Mouse (Mus musculus): ENCODE measurements around the gene Emc10. TPM values are rescaled to one million over a fixed set of nuclear protein-coding genes. Genes with fewer than 3 reads are reported as not detected.

Emc10 gene
- polyA plus RNA-seq, 1 experiment from 2014 or later: 133 TPM

DNA sequence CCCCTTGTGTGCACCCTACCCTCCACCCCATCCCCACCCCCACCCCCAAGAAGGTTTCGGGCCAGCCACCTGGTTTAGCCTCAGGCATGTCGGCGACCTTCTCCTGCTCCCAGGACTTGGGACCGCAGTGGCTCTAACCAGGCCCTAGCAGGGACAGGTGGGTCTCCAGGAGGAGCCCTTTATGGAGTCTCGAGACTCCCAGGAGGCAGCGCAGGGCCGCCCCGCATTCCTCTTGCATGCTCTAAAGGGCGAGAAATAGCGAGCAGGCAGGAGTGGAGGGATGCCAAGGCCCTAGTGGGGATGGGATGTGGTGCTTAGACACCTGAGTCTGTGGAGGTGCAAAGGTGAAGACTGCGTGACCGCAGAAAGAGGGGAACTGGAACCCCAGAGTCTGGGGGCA is 28.2 kb upstream of the Emc10 start, which contains the start of gene Mybpc2:
Gene Mybpc2, minus strand, starts transcription at position 155 of the 400 bp plus-strand sequence.
- TF ChIP-seq CTCF (IDR thresholded peaks at IDR 0.05; ENCODE audit: low read depth): no peak
- 25% methylated on average over 12 of the region's 12 CpGs for WGBS
- Histone ChIP-seq H3K9ac (peak within 1 kb of the TSS; percentile 33; the same call in 1 of the 2 replicates), H3K4me2 (peak within 1 kb of the TSS; percentile 45), H3K27ac (ENCODE audit: low read depth) (no peak within 1 kb of the TSS), H3K36me3 (ENCODE audit: insufficient read depth) (no peaks in the 10 kb centered on the region), H3K4me3 (ENCODE audit: low read depth, low read length) (peak within 1 kb of the TSS; percentile 4; the same call in 1 of the 2 replicates), H3K4me1 (ENCODE audit: insufficient read depth) (0 out of 2 replicates have a peak, but pooled peaks cover 3% of the 10 kb centered on the region), H3K9me3 (ENCODE audit: low read depth, low read length) (no peaks in the 10 kb centered on the region), H3K27me3 (ENCODE audit: insufficient read depth, low read length) (peaks cover 46% of the 10 kb centered on the region)
- DNase-seq: peak; percentile 50
- no peak for ATAC-seq (ENCODE audit: insufficient read depth)

- no peak overlapping the region for H3K4me3 ChIP-seq (ENCODE audit: low read depth, low read length)
- H3K27ac ChIP-seq (ENCODE audit: low read depth): no peak overlapping the region
- 67% methylated on average over 2 of the region's 2 CpGs for WGBS
- no peak overlapping the region for H3K4me2 ChIP-seq
- no peaks in the 10 kb centered on the region for H3K9me3 ChIP-seq (ENCODE audit: low read depth, low read length)
- no peak for DNase-seq
- H3K4me1 ChIP-seq (ENCODE audit: insufficient read depth): 0 out of 2 replicates have a peak, but pooled peaks cover 3% of the 10 kb centered on the region
- H3K36me3 ChIP-seq (ENCODE audit: insufficient read depth): no peaks in the 10 kb centered on the region
- no peak for TF ChIP-seq CTCF (IDR thresholded peaks at IDR 0.05; ENCODE audit: low read depth)
- peaks cover 43% of the 10 kb centered on the region for H3K27me3 ChIP-seq (ENCODE audit: insufficient read depth, low read length)
- no peak overlapping the region for H3K9ac ChIP-seq
- no peak for ATAC-seq (ENCODE audit: insufficient read depth)
These were observed 26.7 kb upstream of the Emc10 start for GRCm38 (mm10) chr7:44523056-44523455.

DNA sequence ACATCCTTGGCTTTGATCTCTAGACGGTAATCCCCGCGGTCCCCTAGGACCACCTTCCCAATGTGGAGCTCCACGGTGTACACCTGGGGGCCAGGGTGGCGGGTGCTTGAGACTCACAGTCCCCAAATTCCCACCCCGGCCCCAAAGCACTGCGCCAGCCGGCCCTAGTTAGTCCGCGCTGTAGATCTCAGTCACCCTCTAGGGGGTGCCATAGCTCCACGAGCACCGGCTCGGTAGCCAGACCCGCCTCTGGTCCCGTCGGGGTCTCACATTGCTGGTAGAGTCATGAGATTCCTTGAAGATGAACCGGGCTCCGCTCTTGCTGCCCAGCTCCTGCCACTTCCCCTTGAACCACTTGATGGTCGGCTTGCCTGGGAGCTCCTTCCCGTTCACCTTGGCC is 25.4 kb upstream of the Emc10 start:
- 2% methylated on average over 20 of the region's 20 CpGs for WGBS
- ATAC-seq (ENCODE audit: insufficient read depth): peak; percentile 45; the same call in 1 of the 2 replicates
- no peak overlapping the region for H3K9ac ChIP-seq
- peaks cover 35% of the 10 kb centered on the region for H3K27me3 ChIP-seq (ENCODE audit: insufficient read depth, low read length)
- 0 out of 2 replicates have a peak, but pooled peaks cover 3% of the 10 kb centered on the region for H3K4me1 ChIP-seq (ENCODE audit: insufficient read depth)
- H3K27ac ChIP-seq (ENCODE audit: low read depth): no peak overlapping the region
- no peaks in the 10 kb centered on the region for H3K9me3 ChIP-seq (ENCODE audit: low read depth, low read length)
- no peaks in the 10 kb centered on the region for H3K36me3 ChIP-seq (ENCODE audit: insufficient read depth)
- no peak overlapping the region for H3K4me3 ChIP-seq (ENCODE audit: low read depth, low read length)
- peak; percentile 80 for TF ChIP-seq CTCF (IDR thresholded peaks at IDR 0.05; ENCODE audit: low read depth)
- peak overlapping the region; percentile 13; the same call in 1 of the 2 replicates for H3K4me2 ChIP-seq
- peak; percentile 82 for DNase-seq

GRCm38 (mm10) chr7:44520990-44521389 is 24.7 kb upstream of the Emc10 start:
- ATAC-seq (ENCODE audit: insufficient read depth): no peak
- no peak for DNase-seq
- no peak for TF ChIP-seq CTCF (IDR thresholded peaks at IDR 0.05; ENCODE audit: low read depth)
- no peaks in the 10 kb centered on the region for H3K36me3 ChIP-seq (ENCODE audit: insufficient read depth)
- H3K9ac ChIP-seq: no peak overlapping the region
- H3K9me3 ChIP-seq (ENCODE audit: low read depth, low read length): no peaks in the 10 kb centered on the region
- WGBS: 55% methylated on average over 3 of the region's 3 CpGs
- H3K4me3 ChIP-seq (ENCODE audit: low read depth, low read length): no peak overlapping the region
- 0 out of 2 replicates have a peak, but pooled peaks cover 3% of the 10 kb centered on the region for H3K4me1 ChIP-seq (ENCODE audit: insufficient read depth)
- peaks cover 29% of the 10 kb centered on the region for H3K27me3 ChIP-seq (ENCODE audit: insufficient read depth, low read length)
- no peak overlapping the region for H3K27ac ChIP-seq (ENCODE audit: low read depth)
- no peak overlapping the region for H3K4me2 ChIP-seq

- Histone ChIP-seq H3K27ac (ENCODE audit: low read depth) (no peak overlapping the region), H3K27me3 (ENCODE audit: insufficient read depth, low read length) (peaks cover 22% of the 10 kb centered on the region), H3K4me1 (ENCODE audit: insufficient read depth) (no peaks in the 10 kb centered on the region), H3K9me3 (ENCODE audit: low read depth, low read length) (no peaks in the 10 kb centered on the region), H3K4me2 (no peak overlapping the region), H3K9ac (no peak overlapping the region), H3K4me3 (ENCODE audit: low read depth, low read length) (no peak overlapping the region), H3K36me3 (ENCODE audit: insufficient read depth) (no peaks in the 10 kb centered on the region)
- TF ChIP-seq CTCF (IDR thresholded peaks at IDR 0.05; ENCODE audit: low read depth): peak; percentile 41; the same call in 1 of the 2 replicates
- 60% methylated on average over 9 of the region's 9 CpGs for whole genome bisulfite sequencing
- DNase-seq (no peak), ATAC-seq (ENCODE audit: insufficient read depth) (no peak)
These were observed 23.0 kb upstream of the Emc10 start for GRCm38 (mm10) chr7:44519240-44519913.

DNA sequence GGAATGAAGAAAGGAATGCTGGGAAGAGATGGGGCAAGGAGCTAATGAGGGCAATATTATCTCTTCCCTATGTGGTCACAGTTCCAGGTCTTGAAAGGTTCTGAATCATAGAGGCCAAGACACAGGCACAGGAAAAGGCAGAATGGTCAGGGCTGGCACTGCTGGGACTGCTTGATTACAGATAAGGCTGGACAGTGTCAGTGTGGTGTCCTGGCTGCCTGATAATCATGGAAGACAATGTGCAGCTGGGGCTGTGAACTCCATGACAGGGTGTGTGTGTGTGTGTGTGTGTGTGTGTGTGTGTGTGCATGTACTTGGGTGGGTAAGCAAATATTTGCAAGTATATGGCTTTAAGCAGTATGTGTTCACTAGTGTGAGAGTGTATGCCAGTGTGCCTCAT is 11.2 kb upstream of the Emc10 start:
- Histone ChIP-seq H3K4me2 (no peak overlapping the region), H3K9me3 (ENCODE audit: low read depth, low read length) (no peaks in the 10 kb centered on the region), H3K4me3 (ENCODE audit: low read depth, low read length) (no peak overlapping the region), H3K4me1 (ENCODE audit: insufficient read depth) (no peaks in the 10 kb centered on the region), H3K27ac (ENCODE audit: low read depth) (no peak overlapping the region), H3K27me3 (ENCODE audit: insufficient read depth, low read length) (no peaks in the 10 kb centered on the region), H3K36me3 (ENCODE audit: insufficient read depth) (no peaks in the 10 kb centered on the region), H3K9ac (no peak overlapping the region)
- no peak for ATAC-seq (ENCODE audit: insufficient read depth)
- no peak for DNase-seq
- no peak for TF ChIP-seq CTCF (IDR thresholded peaks at IDR 0.05; ENCODE audit: low read depth)

GRCm38 (mm10) chr7:44501563-44502115 is 5.3 kb upstream of the Emc10 start:
- Histone ChIP-seq H3K27me3 (ENCODE audit: insufficient read depth, low read length) (peaks cover 4% of the 10 kb centered on the region; the same call in 1 of the 2 replicates), H3K9ac (no peak overlapping the region), H3K4me2 (no peak overlapping the region), H3K4me1 (ENCODE audit: insufficient read depth) (no peaks in the 10 kb centered on the region; the same call in 1 of the 2 replicates), H3K9me3 (ENCODE audit: low read depth, low read length) (no peaks in the 10 kb centered on the region), H3K4me3 (ENCODE audit: low read depth, low read length) (no peak overlapping the region), H3K27ac (ENCODE audit: low read depth) (no peak overlapping the region), H3K36me3 (ENCODE audit: insufficient read depth) (no peaks in the 10 kb centered on the region)
- 26% methylated on average over 5 of the region's 5 CpGs for WGBS
- TF ChIP-seq CTCF (IDR thresholded peaks at IDR 0.05; ENCODE audit: low read depth): peak; percentile 80
- DNase-seq (peak; percentile 82), ATAC-seq (ENCODE audit: insufficient read depth) (no peak; the same call in 1 of the 2 replicates)
